Mouse (Mus musculus): ENCODE results near the gene Rpl14. TPM values are rescaled to one million over a fixed set of nuclear protein-coding genes. Genes with fewer than 3 reads are reported as not detected.

The Rpl14 gene
- polyA plus RNA-seq, 1 experiment from 2014 or later = 834 TPM

DNA sequence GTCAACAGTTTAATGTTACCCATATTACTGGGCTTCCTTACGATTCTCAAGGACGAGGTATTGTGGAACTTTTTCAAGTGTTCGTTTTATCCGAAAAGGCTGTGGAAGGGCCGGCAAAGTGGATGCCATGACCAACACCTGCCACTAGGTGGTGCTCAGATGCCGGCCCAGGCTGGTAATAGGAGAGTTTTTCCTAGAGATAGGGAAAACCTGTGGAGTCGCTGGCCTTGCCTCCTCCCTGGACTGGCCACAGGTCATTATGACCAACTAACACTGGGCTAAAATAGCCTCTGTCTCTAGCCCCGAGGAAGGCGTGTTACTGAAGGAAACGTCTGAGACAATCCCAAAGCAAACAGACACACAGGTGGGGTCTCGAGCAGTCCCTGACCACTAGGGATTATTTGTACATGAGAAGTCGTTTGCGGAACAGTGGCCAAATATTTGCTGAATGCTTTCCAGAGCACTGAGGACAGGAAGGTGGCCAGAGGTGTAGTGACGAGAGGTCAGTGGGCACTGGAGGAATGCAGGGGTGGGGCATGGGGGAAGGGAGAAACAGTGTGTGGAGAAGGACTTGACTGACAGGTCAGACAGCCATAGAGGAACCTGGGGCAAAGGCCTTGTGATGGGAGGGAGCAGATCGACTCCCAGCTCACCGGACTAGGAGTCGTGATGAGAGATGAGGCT, 30.4 kb downstream of the Rpl14 start:
- Histone ChIP-seq H3K4me1 (peaks cover 29% of the 10 kb centered on the region), H3K27me3 (replicated peaks; ENCODE audit: low read depth, poor library complexity, severe bottlenecking) (peaks cover 9% of the 10 kb centered on the region; the same call in 1 of the 2 replicates), H3K27ac (replicated peaks) (no peak overlapping the region), H3K36me3 (replicated peaks) (no peaks in the 10 kb centered on the region), H3K9me3 (no peaks in the 10 kb centered on the region), H3K4me3 (no peak overlapping the region)
- 15% methylated on average over 17 of the region's 17 CpGs for WGBS
- DNase-seq (ENCODE audit: low spot score) = peak; percentile 83

DNA sequence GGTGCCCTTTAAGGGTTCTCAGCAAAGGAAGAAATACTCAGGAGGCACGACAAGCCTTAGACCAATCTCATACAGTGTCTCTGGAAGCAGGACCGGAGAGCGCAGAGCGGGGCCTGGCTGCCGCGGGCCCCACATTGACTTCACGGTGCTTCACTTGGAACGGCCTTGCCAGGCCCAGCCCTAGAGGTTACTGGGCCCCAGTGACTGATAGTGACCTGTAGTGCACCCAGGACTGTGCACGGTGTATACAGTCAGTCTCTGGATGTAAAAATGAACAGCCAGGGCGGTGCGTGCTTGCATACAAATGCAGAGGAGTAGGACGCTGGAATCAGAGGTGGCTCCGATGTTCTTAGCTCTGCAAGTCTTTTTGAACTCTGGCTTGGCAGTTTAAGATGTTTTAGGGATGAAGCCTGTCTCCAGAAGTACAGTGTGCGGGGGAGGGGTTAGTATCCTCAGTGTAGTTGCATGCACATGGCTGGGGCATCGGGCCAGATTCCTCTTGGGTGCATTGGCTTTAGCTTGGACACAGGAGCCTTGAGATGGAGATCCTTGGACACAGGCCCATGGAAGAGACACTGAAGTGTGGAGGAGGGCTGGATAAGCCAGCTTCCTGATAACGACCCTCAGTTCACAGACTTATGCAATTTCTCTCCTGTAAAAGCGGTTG, 31.1 kb downstream of the Rpl14 start:
- peaks cover 9% of the 10 kb centered on the region; the same call in 1 of the 2 replicates for H3K27me3 ChIP-seq (replicated peaks; ENCODE audit: low read depth, poor library complexity, severe bottlenecking)
- no peaks in the 10 kb centered on the region for H3K36me3 ChIP-seq (replicated peaks)
- H3K4me1 ChIP-seq = peaks cover 29% of the 10 kb centered on the region
- H3K9me3 ChIP-seq = peaks cover 4% of the 10 kb centered on the region
- WGBS = 51% methylated on average over 17 of the region's 17 CpGs
- peak; percentile 17 for DNase-seq (ENCODE audit: low spot score)
- peak overlapping the region; percentile 36; the same call in 1 of the 2 replicates for H3K4me3 ChIP-seq
- H3K27ac ChIP-seq (replicated peaks) = peak overlapping the region; percentile 73

DNA sequence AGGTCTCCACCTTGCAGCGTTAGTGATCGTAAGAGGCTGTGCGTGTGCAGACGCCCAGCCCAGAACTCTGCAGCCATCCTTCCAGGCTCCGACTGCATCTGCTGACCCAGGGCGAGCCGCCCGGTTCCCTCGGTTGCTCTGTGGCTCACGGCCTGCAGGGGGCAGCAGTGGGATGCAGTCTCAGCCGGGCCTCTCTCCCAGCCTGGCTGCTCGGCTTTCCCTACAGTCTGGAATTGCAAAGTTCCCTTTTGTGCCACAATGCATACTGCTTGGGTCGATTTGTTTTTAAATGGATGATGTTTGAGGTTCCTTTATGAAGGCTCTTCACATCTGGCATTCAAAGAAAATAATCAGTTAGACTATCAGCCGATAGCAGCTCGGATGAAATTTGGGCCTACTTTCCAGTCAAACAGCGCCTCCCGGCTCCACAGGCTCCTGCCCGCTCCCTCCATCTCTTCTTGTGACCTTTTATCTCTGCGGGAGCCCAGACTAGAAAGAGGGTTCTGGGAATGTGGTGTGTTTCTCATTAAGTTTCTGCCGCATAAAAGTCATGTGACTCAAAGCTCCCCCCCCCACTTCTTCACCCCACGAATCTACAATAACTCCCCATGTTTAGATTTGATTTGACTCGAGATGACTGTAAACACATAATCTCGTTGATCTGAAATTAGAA, 31.7 kb downstream of the Rpl14 start:
- 2% methylated on average over 23 of the region's 23 CpGs for WGBS
- Histone ChIP-seq H3K27me3 (replicated peaks; ENCODE audit: low read depth, poor library complexity, severe bottlenecking) (peaks cover 9% of the 10 kb centered on the region; the same call in 1 of the 2 replicates), H3K4me1 (peaks cover 29% of the 10 kb centered on the region), H3K4me3 (peak overlapping the region; percentile 36), H3K27ac (replicated peaks) (peak overlapping the region; percentile 74), H3K9me3 (peaks cover 10% of the 10 kb centered on the region), H3K36me3 (replicated peaks) (no peaks in the 10 kb centered on the region)
- peak; percentile 93 for DNase-seq (ENCODE audit: low spot score)

DNA sequence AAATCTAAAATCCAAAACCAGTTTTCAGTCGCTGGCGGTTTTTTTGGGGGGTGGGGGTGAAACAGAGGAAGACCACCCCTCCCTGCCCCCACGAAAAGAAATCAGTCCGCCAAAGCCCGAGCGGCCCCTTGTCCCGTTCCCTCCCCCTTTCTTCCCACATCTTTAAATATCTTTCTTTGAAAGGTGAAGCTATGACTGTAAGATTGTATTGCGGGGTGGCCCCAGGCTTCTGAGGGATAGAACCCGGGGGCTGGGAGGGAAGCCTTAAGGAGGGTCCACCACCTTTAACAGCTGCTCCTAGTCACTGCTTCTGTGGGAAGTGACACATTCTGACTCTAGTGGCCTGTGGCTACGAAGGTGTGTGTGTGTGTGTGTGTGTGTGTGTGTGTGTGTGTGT, 32.3 kb downstream of the Rpl14 start:
- peak; percentile 39 for DNase-seq (ENCODE audit: low spot score)
- H3K9me3 ChIP-seq = peaks cover 13% of the 10 kb centered on the region
- 6% methylated on average over 10 of the region's 10 CpGs for WGBS
- H3K27ac ChIP-seq (replicated peaks) = peak overlapping the region; percentile 74
- H3K4me3 ChIP-seq = peak overlapping the region; percentile 36
- H3K36me3 ChIP-seq (replicated peaks) = no peaks in the 10 kb centered on the region
- peaks cover 29% of the 10 kb centered on the region for H3K4me1 ChIP-seq
- H3K27me3 ChIP-seq (replicated peaks; ENCODE audit: low read depth, poor library complexity, severe bottlenecking) = peaks cover 9% of the 10 kb centered on the region; the same call in 1 of the 2 replicates

DNA sequence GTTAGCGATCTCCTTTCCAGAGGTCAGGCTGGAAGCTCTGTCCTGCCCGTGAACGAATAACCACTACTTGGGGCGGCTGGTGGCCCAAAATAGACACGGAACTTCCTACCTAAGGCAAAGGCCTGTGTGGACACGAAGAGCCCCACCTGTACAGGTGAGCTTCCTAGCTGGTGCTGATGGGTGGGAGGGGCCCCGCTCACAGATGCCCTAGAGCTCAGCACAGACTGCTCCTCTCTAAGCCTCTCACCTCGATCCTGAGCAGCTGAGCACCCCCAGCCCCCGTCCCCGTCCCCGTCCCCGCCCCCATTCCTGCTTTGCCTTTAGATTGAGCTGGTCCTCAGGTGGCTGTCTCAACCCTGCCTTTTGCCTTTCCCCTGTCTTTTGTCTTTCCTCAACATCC, 32.7 kb downstream of the Rpl14 start:
- H3K27me3 ChIP-seq (replicated peaks; ENCODE audit: low read depth, poor library complexity, severe bottlenecking) = peaks cover 9% of the 10 kb centered on the region; the same call in 1 of the 2 replicates
- peaks cover 29% of the 10 kb centered on the region for H3K4me1 ChIP-seq
- H3K36me3 ChIP-seq (replicated peaks) = no peaks in the 10 kb centered on the region
- H3K9me3 ChIP-seq = peaks cover 13% of the 10 kb centered on the region
- DNase-seq (ENCODE audit: low spot score) = no peak
- H3K27ac ChIP-seq (replicated peaks) = peak overlapping the region; percentile 74
- peak overlapping the region; percentile 36 for H3K4me3 ChIP-seq
- 16% methylated on average over 12 of the region's 12 CpGs for WGBS

DNA sequence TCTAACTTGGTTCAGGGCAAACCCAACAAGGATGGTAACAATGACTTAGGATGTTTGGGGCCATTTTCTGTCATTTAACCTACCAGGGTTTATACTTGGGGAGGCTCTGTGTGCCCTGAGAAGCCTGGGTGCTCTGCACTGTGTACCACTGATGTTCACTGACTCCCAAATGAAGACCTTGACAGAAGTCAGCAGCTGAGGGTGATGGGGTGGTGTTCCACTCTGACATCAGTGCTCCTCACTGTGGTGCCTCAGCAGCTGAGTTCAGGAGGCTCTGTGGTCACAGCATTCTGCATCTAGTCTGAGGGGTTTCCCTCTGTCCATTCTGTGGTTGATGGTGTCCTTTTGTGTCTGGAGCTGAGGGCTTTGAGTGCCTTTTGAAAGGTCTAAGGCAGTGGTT, 39.8 kb downstream of the Rpl14 start:
- DNase-seq (ENCODE audit: low spot score) = no peak
- Histone ChIP-seq H3K9me3 (peaks cover 13% of the 10 kb centered on the region), H3K4me3 (no peak overlapping the region), H3K27ac (replicated peaks) (no peak overlapping the region), H3K27me3 (replicated peaks; ENCODE audit: low read depth, poor library complexity, severe bottlenecking) (no peaks in the 10 kb centered on the region), H3K36me3 (replicated peaks) (no peaks in the 10 kb centered on the region), H3K4me1 (peaks cover 8% of the 10 kb centered on the region; the same call in 1 of the 2 replicates)

DNA sequence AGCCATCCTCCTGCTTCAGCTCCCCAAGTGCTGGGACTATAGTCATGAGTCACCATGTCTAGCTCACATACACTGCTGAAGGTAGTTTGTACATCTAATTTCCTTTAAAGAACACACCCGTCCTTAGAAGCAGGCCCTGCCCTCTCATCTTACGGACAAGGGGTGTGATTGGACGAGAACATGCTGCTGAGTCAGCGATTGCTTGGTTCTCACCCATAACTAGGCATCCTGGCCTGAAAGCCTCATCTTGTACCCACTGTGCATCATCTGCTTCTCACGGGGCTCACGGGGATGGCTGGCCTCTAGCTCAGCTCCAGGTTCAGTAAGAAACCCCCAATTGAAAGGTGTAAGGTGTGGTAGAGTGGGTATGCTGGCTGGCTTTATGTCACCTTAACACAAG, 42.8 kb downstream of the Rpl14 start:
- H3K9me3 ChIP-seq = no peaks in the 10 kb centered on the region
- no peak overlapping the region for H3K27ac ChIP-seq (replicated peaks)
- peaks cover 12% of the 10 kb centered on the region; the same call in 1 of the 2 replicates for H3K27me3 ChIP-seq (replicated peaks; ENCODE audit: low read depth, poor library complexity, severe bottlenecking)
- H3K4me1 ChIP-seq = peaks cover 11% of the 10 kb centered on the region
- H3K36me3 ChIP-seq (replicated peaks) = no peaks in the 10 kb centered on the region
- no peak for DNase-seq (ENCODE audit: low spot score)
- 91% methylated on average over 6 of the region's 6 CpGs for WGBS
- no peak overlapping the region for H3K4me3 ChIP-seq

DNA sequence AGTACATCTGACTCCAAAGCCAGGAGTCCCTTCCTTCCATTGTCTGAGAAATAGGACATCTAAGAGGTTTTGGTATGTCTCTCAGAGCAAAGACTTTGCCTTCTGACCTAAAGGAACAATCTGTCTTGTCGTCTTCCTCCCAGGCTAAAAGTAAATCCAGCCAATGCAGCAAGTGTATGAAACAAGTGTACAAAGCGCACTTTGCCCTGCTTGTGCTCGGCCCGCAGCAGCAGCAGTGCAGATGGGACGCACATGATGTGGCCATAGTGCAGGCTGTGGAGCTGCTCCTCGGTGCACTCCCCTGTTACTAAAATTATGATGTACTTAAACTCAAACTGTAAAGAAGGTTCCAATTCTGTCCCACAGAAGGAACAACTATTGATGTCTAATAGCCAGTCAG, 46.9 kb downstream of the Rpl14 start:
- H3K36me3 ChIP-seq (replicated peaks) = no peaks in the 10 kb centered on the region
- peaks cover 21% of the 10 kb centered on the region for H3K4me1 ChIP-seq
- H3K4me3 ChIP-seq = no peak overlapping the region
- peaks cover 31% of the 10 kb centered on the region for H3K27me3 ChIP-seq (replicated peaks; ENCODE audit: low read depth, poor library complexity, severe bottlenecking)
- DNase-seq (ENCODE audit: low spot score) = no peak
- H3K27ac ChIP-seq (replicated peaks) = no peak overlapping the region
- 81% methylated on average over 6 of the region's 6 CpGs for WGBS
- peaks cover 10% of the 10 kb centered on the region for H3K9me3 ChIP-seq

DNA sequence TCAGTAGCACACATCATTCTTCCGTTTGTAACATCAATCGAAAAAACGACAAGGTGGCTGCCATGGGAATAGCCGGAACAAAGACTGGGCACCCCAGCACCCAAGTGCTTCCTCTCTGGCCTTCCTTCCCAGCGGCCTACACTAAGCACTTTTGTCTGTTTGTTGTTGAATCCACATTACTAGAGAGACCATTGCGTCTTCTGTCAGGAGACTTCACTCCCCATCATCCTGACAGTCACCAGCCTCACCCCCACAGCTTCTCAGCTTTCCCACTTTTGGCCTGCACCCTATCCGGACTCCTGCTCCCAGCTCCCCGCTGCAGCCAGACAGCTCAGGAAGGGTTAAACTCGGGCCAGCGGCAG, 48.1 kb downstream of the Rpl14 start:
- H3K4me1 ChIP-seq = peaks cover 21% of the 10 kb centered on the region
- DNase-seq (ENCODE audit: low spot score) = no peak
- H3K4me3 ChIP-seq = peak overlapping the region; percentile 51
- peak overlapping the region; percentile 78 for H3K27ac ChIP-seq (replicated peaks)
- peaks cover 31% of the 10 kb centered on the region for H3K27me3 ChIP-seq (replicated peaks; ENCODE audit: low read depth, poor library complexity, severe bottlenecking)
- no peaks in the 10 kb centered on the region for H3K36me3 ChIP-seq (replicated peaks)
- H3K9me3 ChIP-seq = peaks cover 12% of the 10 kb centered on the region
- WGBS = 8% methylated on average over 10 of the region's 10 CpGs

DNA sequence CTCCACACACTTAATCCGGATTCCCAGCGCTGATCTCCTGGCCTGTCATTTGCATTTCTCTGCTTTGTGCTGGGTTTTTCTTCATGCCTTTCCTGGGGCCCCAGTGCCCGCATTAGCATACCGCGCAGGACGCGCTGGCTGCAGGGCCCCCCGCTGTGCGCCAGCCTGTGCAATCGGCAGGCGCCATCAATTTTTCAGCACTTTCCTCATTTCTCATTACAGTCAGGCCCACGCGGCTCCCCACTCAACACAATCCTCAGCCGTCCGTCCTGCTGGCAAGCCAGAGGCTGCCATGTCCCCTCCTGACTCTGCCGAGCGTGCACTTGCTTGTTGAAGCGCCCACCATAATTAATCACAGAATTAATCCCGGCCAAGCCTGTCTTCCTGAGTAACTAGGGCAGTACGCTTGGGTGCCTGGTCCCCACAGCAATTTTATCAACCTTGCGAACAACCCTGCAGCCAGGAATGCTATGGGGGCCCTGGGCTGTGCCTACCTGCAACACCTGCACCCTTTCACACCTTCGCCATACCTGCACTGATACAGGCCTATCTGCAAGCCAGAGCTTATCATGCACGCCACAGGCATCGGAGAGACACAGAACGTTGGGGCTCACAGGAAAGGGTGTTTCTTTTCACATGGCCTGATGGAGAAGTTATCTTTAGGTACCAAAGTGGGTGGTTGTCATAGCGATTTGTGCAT, 48.6 kb downstream of the Rpl14 start:
- H3K9me3 ChIP-seq = peaks cover 13% of the 10 kb centered on the region
- WGBS = 7% methylated on average over 26 of the region's 26 CpGs
- H3K36me3 ChIP-seq (replicated peaks) = no peaks in the 10 kb centered on the region

DNA sequence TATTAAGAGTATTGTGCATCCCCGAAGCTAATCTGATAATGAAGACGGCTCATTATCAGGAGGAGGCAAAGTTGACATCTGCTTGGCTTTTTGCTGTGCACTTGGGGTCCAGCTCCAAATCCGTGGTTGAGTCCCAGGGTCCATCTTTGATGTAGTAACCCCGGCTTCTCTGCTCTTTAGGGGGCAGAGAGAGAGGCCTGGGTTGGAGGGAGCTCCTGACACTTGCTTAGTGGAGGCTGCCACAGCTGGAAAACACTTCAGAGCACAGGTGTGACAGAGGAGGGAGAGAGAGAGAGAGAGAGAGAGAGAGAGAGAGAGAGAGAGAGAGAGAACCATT, 49.1 kb downstream of the Rpl14 start:
- Histone ChIP-seq H3K9me3 (peaks cover 19% of the 10 kb centered on the region), H3K4me3 (no peak overlapping the region), H3K27me3 (replicated peaks; ENCODE audit: low read depth, poor library complexity, severe bottlenecking) (peaks cover 31% of the 10 kb centered on the region), H3K27ac (replicated peaks) (peak overlapping the region; percentile 78; the same call in 1 of the 2 replicates), H3K36me3 (replicated peaks) (no peaks in the 10 kb centered on the region), H3K4me1 (peaks cover 21% of the 10 kb centered on the region)
- WGBS = 29% methylated on average over 4 of the region's 4 CpGs
- DNase-seq (ENCODE audit: low spot score) = no peak

More for the DNA sequence above, 48.6 kb downstream of the Rpl14 start:
- Histone ChIP-seq H3K27ac (replicated peaks) (peak overlapping the region; percentile 78), H3K4me1 (peaks cover 21% of the 10 kb centered on the region), H3K27me3 (replicated peaks; ENCODE audit: low read depth, poor library complexity, severe bottlenecking) (peaks cover 31% of the 10 kb centered on the region), H3K4me3 (peak overlapping the region; percentile 51)
- peak; percentile 73 for DNase-seq (ENCODE audit: low spot score)

All from embryonic facial prominence, embryonic 10.5 days (tissue).